Mouse (Mus musculus) kidney, postnatal 0 days (tissue): ENCODE measurements around the gene Trim47. TPM values are rescaled to one million over a fixed set of nuclear protein-coding genes. Genes with fewer than 3 reads are reported as not detected.
A peak's percentile ranks its signal among the peaks of the same experiment; 100 is the strongest.

Experiments used
- ATAC-seq: fragments of 200-750 bp; cut with Nextera tagmentation; replicated peaks from 2 replicates; pipeline ENCODE4 v1.8.0; 2017; ENCODE audit warnings: low read depth, moderate number of reproducible peaks, moderate TSS enrichment, moderate library complexity; ENCODE audit not compliant: low FRiP score
- DNase-seq: peaks from one replicate; pipeline ENCODE4 v3.0.0-alpha.2; 2016; ENCODE audit warnings: low spot score
- H3K27ac ChIP-seq: fragments of 300-500 bp; sonication (generic); 2 replicates; pipeline ENCODE4 v1.5.1; 2014; ENCODE audit warnings: mild to moderate bottlenecking
- H3K27me3 ChIP-seq: fragments of 300-500 bp; sonication (generic); 2 replicates; pipeline ENCODE4 v1.6.1; 2014; ENCODE audit warnings: low read length, mixed read lengths; ENCODE audit not compliant: insufficient read depth
- H3K36me3 ChIP-seq: fragments of 300-500 bp; sonication (generic); 2 replicates; pipeline ENCODE4 v1.6.1; 2014; ENCODE audit warnings: low read length, mixed read lengths; ENCODE audit not compliant: insufficient read depth
- H3K4me1 ChIP-seq: fragments of 300-500 bp; sonication (generic); replicated peaks from 2 replicates; pipeline ENCODE4 v1.6.1; 2014; ENCODE audit warnings: antibody characterized with exemption, low read length, mixed read lengths; ENCODE audit not compliant: insufficient read depth
- H3K4me2 ChIP-seq: fragments of 300-500 bp; sonication (generic); 2 replicates; pipeline ENCODE4 v1.6.1; 2014; ENCODE audit warnings: mild to moderate bottlenecking, low read length, moderate library complexity, mixed read lengths
- H3K4me3 ChIP-seq: fragments of 300-500 bp; sonication (generic); replicated peaks from 2 replicates; pipeline ENCODE4 v1.5.1; 2014; ENCODE audit warnings: low read depth, low read length
- H3K9ac ChIP-seq: fragments of 300-500 bp; sonication (generic); 2 replicates; pipeline ENCODE4 v1.6.1; 2014; ENCODE audit warnings: low read depth, low read length
- H3K9me3 ChIP-seq: fragments of 300-500 bp; sonication (generic); replicated peaks from 2 replicates; pipeline ENCODE4 v1.6.1; 2016; ENCODE audit warnings: low read length, inconsistent platforms, mixed read lengths
- CTCF ChIP-seq: IDR thresholded peaks from 2 replicates; pipeline ENCODE4 v1.5.1; 2016; ENCODE audit warnings: antibody characterized with exemption, low read depth, mild to moderate bottlenecking, moderate library complexity
- WGBS: fragments of 180-500 bp; shearing (Covaris S2); extraction: QIAGEN DNeasy Blood & Tissue Kit; methylation state at CpG from one replicate; pipeline ENCODE4 v1.1.7; 2014; 5-methylcytosine and 5-hydroxymethylcytosine counted together
- polyA plus RNA-seq: library from polyadenylated mRNA; unstranded; fragments of >200 nt; fragmentation: Nextera tagmentation; extraction: Ambion mirVana; gene quantifications from 2 replicates; pipeline ENCODE4 v1.2.1, GENCODE M21; 2015

Trim47 gene
- polyA plus RNA-seq, 1 experiment from 2014 or later = 40.8 TPM

DNA sequence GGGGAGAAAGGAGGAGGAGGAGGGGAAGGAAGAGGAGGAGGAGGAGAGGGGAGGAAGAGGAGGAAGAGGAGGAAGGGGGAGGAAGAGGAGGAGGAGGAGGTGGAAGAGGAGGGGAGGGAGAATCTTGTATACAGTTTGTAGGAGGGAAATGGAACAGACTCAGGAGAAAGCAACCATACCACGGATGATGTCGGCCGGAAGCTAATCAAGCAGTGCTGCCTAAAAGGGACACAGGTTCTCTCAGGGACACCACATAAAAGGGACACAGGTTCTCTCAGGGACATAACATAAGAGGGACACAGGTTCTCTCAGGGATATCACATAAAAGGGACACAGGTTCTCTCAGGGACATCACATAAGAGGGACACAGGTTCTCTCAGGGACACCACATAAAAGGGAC is 42.2 kb upstream of the Trim47 start:
- no peak overlapping the region for H3K27ac ChIP-seq
- H3K4me3 ChIP-seq = no peak overlapping the region
- H3K27me3 ChIP-seq = no peaks in the 10 kb centered on the region
- no peak overlapping the region for H3K9ac ChIP-seq
- DNase-seq (no peak), ATAC-seq (no peak)
- H3K36me3 ChIP-seq = peaks cover 25% of the 10 kb centered on the region; the same call in 1 of the 2 replicates
- 82% methylated on average over 3 of the region's 3 CpGs for WGBS
- TF ChIP-seq CTCF = no peak
- no peaks in the 10 kb centered on the region for H3K9me3 ChIP-seq
- peaks cover 8% of the 10 kb centered on the region for H3K4me1 ChIP-seq
- no peak overlapping the region for H3K4me2 ChIP-seq

DNA sequence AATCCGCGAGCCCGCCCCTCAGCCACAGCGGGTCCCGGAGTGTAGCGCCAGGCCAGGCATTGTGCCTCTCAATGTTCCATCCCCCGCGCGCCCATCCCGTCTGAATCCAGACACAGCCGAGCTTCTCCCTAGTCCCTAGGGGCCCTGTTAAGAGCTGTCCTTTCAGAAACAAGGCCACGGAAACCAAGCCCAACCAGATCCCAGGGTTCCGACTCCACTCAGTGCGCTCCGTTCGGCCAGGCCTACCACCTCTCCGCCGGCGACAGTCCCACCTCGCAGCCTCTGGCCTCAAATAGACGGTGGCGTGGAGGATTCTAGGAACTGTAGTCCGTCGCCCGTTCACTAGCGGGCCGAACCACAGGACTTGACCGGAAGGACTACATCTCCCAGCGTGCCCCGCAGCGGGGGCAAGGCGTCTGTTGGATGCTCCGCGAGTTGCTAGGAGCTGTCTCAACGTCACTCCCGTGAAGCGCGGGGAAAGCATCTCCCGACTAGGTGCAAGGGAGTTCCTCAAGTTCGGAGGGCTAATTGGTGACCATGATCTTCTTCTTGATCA is 41.0 kb upstream of the Trim47 start, which contains the start of gene Fbf1:
TSS of gene Fbf1 (minus strand) at position 283 of the 556 bp plus-strand sequence.
- under 1% methylated on average over 40 of the region's 40 CpGs for WGBS
- H3K27ac ChIP-seq = peak within 1 kb of the TSS; percentile 93
- peaks cover 20% of the 10 kb centered on the region for H3K4me1 ChIP-seq
- peak within 1 kb of the TSS; percentile 87 for H3K9ac ChIP-seq
- peaks cover 21% of the 10 kb centered on the region; the same call in 1 of the 2 replicates for H3K36me3 ChIP-seq
- 0 out of 2 replicates have a peak, but pooled peaks have one; percentile 5 for TF ChIP-seq CTCF
- no peaks in the 10 kb centered on the region for H3K9me3 ChIP-seq
- H3K4me2 ChIP-seq = peak within 1 kb of the TSS; percentile 87
- ATAC-seq (peak; percentile 88), DNase-seq (peak; percentile 99)
- no peaks in the 10 kb centered on the region for H3K27me3 ChIP-seq
- H3K4me3 ChIP-seq = peak within 1 kb of the TSS; percentile 66

DNA sequence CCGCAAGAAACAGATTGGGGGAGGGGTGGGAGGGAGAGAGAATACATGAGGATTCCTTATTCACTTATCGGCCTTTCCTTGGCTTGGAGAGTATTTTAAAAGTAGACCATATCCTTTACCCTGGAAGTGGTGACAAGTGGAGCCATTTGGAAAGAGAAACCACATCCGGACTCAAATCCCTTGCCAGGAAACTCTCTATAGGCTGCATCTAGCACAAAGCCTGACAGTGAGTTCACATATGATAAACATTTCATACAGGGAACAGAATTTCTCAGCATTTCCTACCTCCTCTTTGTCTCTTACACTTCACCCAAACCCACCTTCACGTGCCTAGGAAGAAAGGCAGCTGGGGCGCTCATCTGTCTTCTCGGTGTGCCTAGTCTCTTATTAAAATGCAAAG is 40.2 kb upstream of the Trim47 start:
- Histone ChIP-seq H3K36me3 (peaks cover 17% of the 10 kb centered on the region; the same call in 1 of the 2 replicates), H3K4me2 (peak overlapping the region; percentile 87), H3K27ac (peak overlapping the region; percentile 93), H3K9ac (peak overlapping the region; percentile 87), H3K4me3 (peak overlapping the region; percentile 66), H3K4me1 (peaks cover 20% of the 10 kb centered on the region), H3K9me3 (no peaks in the 10 kb centered on the region), H3K27me3 (no peaks in the 10 kb centered on the region)
- no peak for ATAC-seq
- peak; percentile 83 for DNase-seq
- 4% methylated on average over 6 of the region's 6 CpGs for WGBS
- no peak for TF ChIP-seq CTCF

DNA sequence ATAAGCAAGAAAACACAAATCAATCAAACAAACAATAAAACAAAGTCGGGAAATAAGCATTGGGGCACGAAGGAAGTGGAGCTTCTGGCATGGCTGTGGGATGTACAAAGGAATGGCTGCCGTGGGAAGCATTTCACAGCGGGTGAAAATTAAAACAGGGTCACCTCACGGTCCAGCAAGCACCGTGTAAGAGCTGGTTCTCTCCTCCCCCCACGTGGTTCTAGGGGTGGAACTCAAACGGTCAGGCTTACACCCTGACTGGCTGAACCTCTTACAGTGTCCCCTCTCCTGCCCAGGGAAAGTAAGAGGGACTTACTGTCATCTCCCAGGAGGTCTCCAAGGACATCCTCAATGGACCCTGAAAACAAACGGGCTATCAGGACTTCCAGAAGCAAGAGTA is 36.0 kb upstream of the Trim47 start:
- TF ChIP-seq CTCF = no peak
- 0 out of 2 replicates have a peak overlapping the region, but pooled peaks have one; percentile 5 for H3K9ac ChIP-seq
- H3K4me1 ChIP-seq = peaks cover 20% of the 10 kb centered on the region
- H3K4me3 ChIP-seq = no peak overlapping the region
- peak; percentile 73 for ATAC-seq
- H3K27me3 ChIP-seq = no peaks in the 10 kb centered on the region
- H3K36me3 ChIP-seq = peaks cover 19% of the 10 kb centered on the region; the same call in 1 of the 2 replicates
- H3K27ac ChIP-seq = peak overlapping the region; percentile 54
- 17% methylated on average over 9 of the region's 9 CpGs for WGBS
- DNase-seq = peak; percentile 74
- no peaks in the 10 kb centered on the region for H3K9me3 ChIP-seq
- H3K4me2 ChIP-seq = no peak overlapping the region

DNA sequence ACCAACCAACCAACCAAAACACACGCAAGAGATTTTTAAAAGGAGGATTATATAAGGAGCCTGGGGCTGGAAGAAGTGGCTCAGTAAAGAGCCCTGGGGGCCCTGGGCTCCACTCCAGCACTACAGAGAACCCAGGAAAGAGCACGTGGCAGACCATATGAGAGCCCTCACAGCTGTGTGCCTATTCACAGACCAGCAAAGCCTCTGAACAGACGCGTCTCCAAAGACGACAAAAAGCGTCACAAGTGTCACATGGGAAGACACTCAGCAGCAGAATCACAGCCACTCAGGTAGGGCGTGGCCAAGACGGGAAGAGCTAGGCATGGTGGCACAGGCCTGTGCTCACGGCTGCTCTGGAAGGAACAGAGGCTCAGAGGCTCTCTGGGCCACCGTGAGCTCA is 35.1 kb upstream of the Trim47 start:
- peaks cover 19% of the 10 kb centered on the region for H3K4me1 ChIP-seq
- no peak for TF ChIP-seq CTCF
- DNase-seq (no peak), ATAC-seq (no peak)
- H3K9me3 ChIP-seq = no peaks in the 10 kb centered on the region
- no peak overlapping the region for H3K27ac ChIP-seq
- peaks cover 26% of the 10 kb centered on the region; the same call in 1 of the 2 replicates for H3K36me3 ChIP-seq
- H3K4me2 ChIP-seq = no peak overlapping the region
- H3K4me3 ChIP-seq = no peak overlapping the region
- 78% methylated on average over 10 of the region's 10 CpGs for WGBS
- H3K27me3 ChIP-seq = no peaks in the 10 kb centered on the region
- no peak overlapping the region for H3K9ac ChIP-seq

DNA sequence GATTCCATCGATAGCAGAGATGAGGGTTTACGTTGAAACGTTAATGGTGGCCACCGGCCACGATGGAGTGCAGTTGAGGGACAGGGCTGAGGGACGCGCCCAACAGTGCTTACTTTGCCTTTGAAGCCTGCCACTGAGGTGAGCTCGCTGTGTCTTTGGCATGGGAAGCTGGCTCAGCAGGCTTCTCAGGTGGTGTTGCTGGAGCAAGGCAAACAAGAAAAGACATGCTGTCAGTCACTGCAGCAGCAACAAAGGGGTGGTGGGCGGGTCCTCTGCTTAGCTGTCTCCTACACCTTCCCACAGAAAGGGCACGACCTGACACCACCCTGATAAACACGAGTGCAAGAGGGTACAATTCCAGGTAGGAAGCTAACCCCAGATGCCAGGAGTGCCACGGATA is 34.3 kb upstream of the Trim47 start:
- no peak overlapping the region for H3K4me2 ChIP-seq
- TF ChIP-seq CTCF = no peak
- H3K27me3 ChIP-seq = no peaks in the 10 kb centered on the region
- ATAC-seq (no peak), DNase-seq (no peak)
- no peaks in the 10 kb centered on the region for H3K9me3 ChIP-seq
- H3K9ac ChIP-seq = no peak overlapping the region
- H3K4me3 ChIP-seq = no peak overlapping the region
- no peak overlapping the region for H3K27ac ChIP-seq
- peaks cover 12% of the 10 kb centered on the region; the same call in 1 of the 2 replicates for H3K4me1 ChIP-seq
- 70% methylated on average over 12 of the region's 12 CpGs for WGBS
- peaks cover 33% of the 10 kb centered on the region; the same call in 1 of the 2 replicates for H3K36me3 ChIP-seq
